Comparison of ENCODE assay signal across 8 mouse cellular contexts in the genomic region with DNA sequence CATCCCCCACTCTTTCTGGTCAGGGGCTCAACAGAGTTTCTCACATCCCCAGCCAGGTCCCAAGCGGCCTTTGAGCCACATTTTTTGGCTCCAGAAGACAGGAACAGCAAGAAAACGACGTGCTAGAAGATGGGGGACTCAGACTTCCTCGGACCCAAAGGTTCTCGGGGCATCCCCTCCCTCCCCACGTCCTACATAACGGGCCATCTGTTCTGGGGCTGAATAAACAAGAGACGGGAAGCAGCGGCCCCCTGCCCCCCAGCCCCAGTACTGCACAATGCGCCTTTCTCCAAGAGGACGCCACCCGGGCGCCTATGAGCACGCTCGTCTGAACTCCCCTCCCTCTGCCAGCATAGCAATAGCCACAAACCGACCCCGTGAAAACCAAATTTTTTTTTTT. TPM values are rescaled to one million over a fixed set of nuclear protein-coding genes. Genes with fewer than 3 reads are reported as not detected.
DNase-seq lines count a peak whose midpoint lies in the region; ATAC-seq and TF ChIP-seq lines count a peak whose summit lies in the region.

A gene (minus strand): TSS at position 76 of the 400 bp plus-strand sequence.

- H3K4me3 ChIP-seq in heart, embryonic 14.5 days (ENCODE audit: control insufficient read depth in 1 of 2, insufficient read depth in 1 of 2, low read depth in 1 of 2, low read length in 2 of 2) = peak within 1 kb of the TSS; percentile 45 to 53
- H3K4me3 ChIP-seq in ES-E14 (ENCODE audit: insufficient read depth in 1 of 2, low read depth in 1 of 2, low read length in 2 of 2, poor library complexity in 1 of 2, severe bottlenecking in 1 of 2) = peak within 1 kb of the TSS; percentile 66 to 69
- peak within 1 kb of the TSS; percentile 40 for H3K4me3 ChIP-seq in hindbrain, embryonic 14.5 days (replicated peaks; ENCODE audit: low read length)
- H3K4me3 ChIP-seq in liver, embryonic 15.5 days (replicated peaks) = peak within 1 kb of the TSS; percentile 43

- H3K4me1 ChIP-seq in heart, embryonic 14.5 days (ENCODE audit: control insufficient read depth in 2 of 2, insufficient read depth in 2 of 2, low read length in 2 of 2) = peaks cover 6 to 15% of the 10 kb centered on the region in 2 experiments; a peak in 2 of 4 replicates
- H3K4me1 ChIP-seq in ES-E14 (ENCODE audit: control insufficient read depth in 2 of 2, insufficient read depth in 2 of 2, low read length in 2 of 2, poor library complexity in 1 of 2) = peaks cover 0 to 2% of the 10 kb centered on the region in 2 experiments; a peak in 1 of 4 replicates
- peaks cover 8% of the 10 kb centered on the region for H3K4me1 ChIP-seq in hindbrain, embryonic 14.5 days (replicated peaks; ENCODE audit: control insufficient read depth, insufficient read depth, low read length)
- peaks cover 15% of the 10 kb centered on the region for H3K4me1 ChIP-seq in liver, embryonic 15.5 days (replicated peaks)

- 3% methylated on average over 17 of the region's 17 CpGs for WGBS in heart, embryonic 14.5 days
- WGBS in hindbrain, embryonic 14.5 days = under 1% methylated on average over 17 of the region's 17 CpGs
- 2% methylated on average over 17 of the region's 17 CpGs for WGBS in liver, embryonic 15.5 days (ENCODE audit: insufficient replicate concordance)

- H3K9ac ChIP-seq in heart, embryonic 14.5 days (ENCODE audit: low read length) = 0 out of 2 replicates have a peak within 1 kb of the TSS, but pooled peaks have one; percentile 39
- peak within 1 kb of the TSS; percentile 48; the same call in 1 of the 2 replicates for H3K9ac ChIP-seq in ES-E14 (ENCODE audit: insufficient read depth, low read depth, low read length, poor library complexity, severe bottlenecking)
- peak within 1 kb of the TSS; percentile 47 for H3K9ac ChIP-seq in hindbrain, embryonic 14.5 days
- H3K9ac ChIP-seq in liver, embryonic 15.5 days = no peak within 1 kb of the TSS

- no peaks in the 10 kb centered on the region for H3K36me3 ChIP-seq in heart, embryonic 14.5 days (ENCODE audit: control insufficient read depth, insufficient read depth, low read length)
- H3K36me3 ChIP-seq in ES-E14 (ENCODE audit: control insufficient read depth, insufficient read depth, low read length, poor library complexity, severe bottlenecking) = no peaks in the 10 kb centered on the region
- no peaks in the 10 kb centered on the region for H3K36me3 ChIP-seq in hindbrain, embryonic 14.5 days (replicated peaks; ENCODE audit: control insufficient read depth, insufficient read depth)
- H3K36me3 ChIP-seq in liver, embryonic 15.5 days (replicated peaks) = no peaks in the 10 kb centered on the region

- no peak within 1 kb of the TSS for H3K27ac ChIP-seq in heart, embryonic 14.5 days (replicated peaks in 1 of 2; ENCODE audit: control insufficient read depth in 1 of 2, insufficient read depth in 1 of 2, low read depth in 2 of 2, low read length in 2 of 2)
- no peak within 1 kb of the TSS for H3K27ac ChIP-seq in ES-E14 (ENCODE audit: insufficient read depth, low read depth, low read length, poor library complexity, severe bottlenecking)
- H3K27ac ChIP-seq in hindbrain, embryonic 14.5 days = no peak within 1 kb of the TSS
- H3K27ac ChIP-seq in liver, embryonic 15.5 days (replicated peaks) = no peak within 1 kb of the TSS

- in situ Hi-C loops in ES-E14 (cut with MboI; ENCODE audit: low sequenced_read_pairs in 2 of 2, unreplicated experiment in 2 of 2) = no loop called here

- H3K27me3 ChIP-seq in heart, embryonic 14.5 days (ENCODE audit: control insufficient read depth, insufficient read depth, low read length) = peaks cover 41% of the 10 kb centered on the region
- H3K27me3 ChIP-seq in hindbrain, embryonic 14.5 days (ENCODE audit: control insufficient read depth, insufficient read depth, low read length) = peaks cover 28% of the 10 kb centered on the region; the same call in 1 of the 2 replicates
- peaks cover 54% of the 10 kb centered on the region for H3K27me3 ChIP-seq in liver, embryonic 15.5 days

- no peaks in the 10 kb centered on the region for H3K9me3 ChIP-seq in heart, embryonic 14.5 days (ENCODE audit: control insufficient read depth, low read length)
- H3K9me3 ChIP-seq in ES-E14 (ENCODE audit: control insufficient read depth, insufficient read depth, low read depth, low read length) = no peaks in the 10 kb centered on the region
- 0 out of 2 replicates have a peak, but pooled peaks cover 3% of the 10 kb centered on the region for H3K9me3 ChIP-seq in hindbrain, embryonic 14.5 days (ENCODE audit: control insufficient read depth, low read length)
- H3K9me3 ChIP-seq in liver, embryonic 15.5 days (replicated peaks) = no peaks in the 10 kb centered on the region

- no peak for DNase-seq in heart, adult 9 months (ENCODE audit: low spot score in 2 of 2)
- DNase-seq in ES-E14 (ENCODE audit: low read depth, low spot score) = no peak
- peak; percentile 63 for DNase-seq in embryo, embryonic 10.5 days (ENCODE audit: low spot score)
- no peak for DNase-seq in hindbrain, embryonic 14.5 days (ENCODE audit: low spot score)
- DNase-seq in right cerebral cortex, postnatal 36 days (ENCODE audit: low spot score in 2 of 2) = peak; percentile 27 to 47
- DNase-seq in spleen, postnatal 36 days (ENCODE audit: low spot score in 2 of 2) = no peak

- H3K4me2 ChIP-seq in heart, embryonic 14.5 days (ENCODE audit: low read length) = peak within 1 kb of the TSS; percentile 76
- H3K4me2 ChIP-seq in hindbrain, embryonic 14.5 days (replicated peaks) = peak within 1 kb of the TSS; percentile 58
- peak within 1 kb of the TSS; percentile 63 for H3K4me2 ChIP-seq in liver, embryonic 15.5 days

- ATAC-seq in heart, embryonic 14.5 days (ENCODE audit: insufficient number of reproducible peaks, insufficient read depth, low FRiP score, low read depth) = peak; percentile 32
- ATAC-seq in hindbrain, embryonic 14.5 days (ENCODE audit: low FRiP score) = peak; percentile 68
- ATAC-seq in liver, embryonic 15.5 days (ENCODE audit: insufficient read depth) = no peak

TF ChIP-seq in ES-E14, 5 proteins besides CTCF, POLR2A, EP300 and RAD21:
- no peak for TF ChIP-seq HCFC1 (IDR thresholded peaks at IDR 0.05; ENCODE audit: borderline replicate concordance, insufficient read depth, low read length)
- TF ChIP-seq CHD2 (IDR thresholded peaks at IDR 0.05; ENCODE audit: low read depth, low read length) = no peak
- no peak for TF ChIP-seq MAFK (IDR thresholded peaks at IDR 0.05; ENCODE audit: insufficient read depth, low read depth, low read length)
- TF ChIP-seq ZNF384 (IDR thresholded peaks at IDR 0.05; ENCODE audit: low read depth, low read length) = 0 out of 2 replicates have a peak, but pooled peaks have one; percentile 29
- no peak for TF ChIP-seq ZC3H11A (IDR thresholded peaks at IDR 0.05; ENCODE audit: borderline replicate concordance, low read depth, low read length)

RNA-seq across cellular contexts. Expression of the gene that starts here (rescaled TPM):
- 0.63 and 1.3 TPM in 2 replicates for polyA plus RNA-seq in heart, embryonic 14.5 days (2014; fragmentation: Nextera tagmentation; extraction: Ambion mirVana)
- not detected in 2 replicates for total RNA-seq in ES-E14 (2012; rRNA removed)
- polyA plus RNA-seq in hindbrain, embryonic 14.5 days (2014; fragmentation: Nextera tagmentation; extraction: Ambion mirVana) = 0.33 and 0.62 TPM in 2 replicates
- polyA plus RNA-seq in liver, embryonic 15.5 days (2015; fragmentation: Nextera tagmentation; extraction: Ambion mirVana) = 21.3 and 24.2 TPM in 2 replicates

Comparison
In these comparisons a context has a peak if more than half of its experiments do, and no peak if none do; other contexts are left out.
1. Peak in ATAC-seq, H3K4me3 ChIP-seq, H3K9ac ChIP-seq and H3K4me2 ChIP-seq in hindbrain, embryonic 14.5 days; RNA of the gene not detected or under 1 TPM.
2. DNase-seq: peak in embryo, embryonic 10.5 days (single experiment) and right cerebral cortex, postnatal 36 days (2 of 2); none in heart, adult 9 months (0 of 2), ES-E14 (single experiment), hindbrain, embryonic 14.5 days (single experiment) and spleen, postnatal 36 days (0 of 2).
3. Peak in every context shown above with its lines, with median percentiles within 50 percentile points of each other: H3K4me2 ChIP-seq and H3K4me3 ChIP-seq.